Mouse (Mus musculus) hindbrain, embryonic 14.5 days (tissue): ENCODE measurements at regions not wholly inside any gene's neighbourhood (a gene's known extent, or its start where the extent isn't known, plus 50 kb on each side); places are given as distances from the start of the nearest gene placed in this dataset.

Experiments
- ATAC-seq: fragments of 200-750 bp; cut with Nextera tagmentation; 2 replicates; pipeline ENCODE4 v1.8.0; 2017; ENCODE audit warnings: moderate number of reproducible peaks, mild to moderate bottlenecking, moderate TSS enrichment, moderate library complexity; ENCODE audit not compliant: low FRiP score
- DNase-seq: peaks from one replicate; pipeline ENCODE4 v3.0.0-alpha.2; 2015; ENCODE audit warnings: low spot score
- H3K27ac ChIP-seq: fragments of 300-500 bp; sonication (generic); 2 replicates; pipeline ENCODE4 v1.5.1; 2014; ENCODE audit warnings: mild to moderate bottlenecking, moderate library complexity
- H3K27me3 ChIP-seq: fragments of 300-500 bp; sonication (generic); 2 replicates; pipeline ENCODE4 v1.6.1; 2014; ENCODE audit warnings: mild to moderate bottlenecking, low read length, mixed read lengths; ENCODE audit not compliant: control insufficient read depth, insufficient read depth
- H3K36me3 ChIP-seq: fragments of 300-500 bp; sonication (generic); replicated peaks from 2 replicates; pipeline ENCODE4 v1.6.1; 2014; ENCODE audit not compliant: control insufficient read depth, insufficient read depth
- H3K4me1 ChIP-seq: fragments of 300-500 bp; sonication (generic); replicated peaks from 2 replicates; pipeline ENCODE4 v1.6.1; 2014; ENCODE audit warnings: antibody characterized with exemption, low read length, mixed read lengths; ENCODE audit not compliant: control insufficient read depth, insufficient read depth
- H3K4me2 ChIP-seq: fragments of 300-500 bp; sonication (generic); replicated peaks from 2 replicates; pipeline ENCODE4 v1.6.1; 2014; ENCODE audit warnings: mild to moderate bottlenecking, moderate library complexity
- H3K4me3 ChIP-seq: fragments of 300-500 bp; sonication (generic); replicated peaks from 2 replicates; pipeline ENCODE4 v1.5.1; 2014; ENCODE audit warnings: mild to moderate bottlenecking, low read length
- H3K9ac ChIP-seq: fragments of 300-500 bp; sonication (generic); 2 replicates; pipeline ENCODE4 v1.6.1; 2014
- H3K9me3 ChIP-seq: fragments of 300-500 bp; sonication (generic); 2 replicates; pipeline ENCODE4 v1.6.1; 2016; ENCODE audit warnings: low read length; ENCODE audit not compliant: control insufficient read depth
- WGBS: fragments of 180-500 bp; shearing (Covaris S2); extraction: QIAGEN DNeasy Blood & Tissue Kit; methylation state at CpG from one replicate; pipeline ENCODE4 v1.1.7; 2014; 5-methylcytosine and 5-hydroxymethylcytosine counted together

- no peak for ATAC-seq
- H3K9me3 ChIP-seq, result no peaks in the 10 kb centered on the region
- H3K4me2 ChIP-seq, result no peak overlapping the region
- no peak for DNase-seq
- H3K9ac ChIP-seq, result no peak overlapping the region
- no peaks in the 10 kb centered on the region for H3K27me3 ChIP-seq
- H3K36me3 ChIP-seq, result no peaks in the 10 kb centered on the region
- WGBS, result 88% methylated on average over 2 of the region's 2 CpGs
- H3K4me1 ChIP-seq, result no peaks in the 10 kb centered on the region
- H3K27ac ChIP-seq, result no peak overlapping the region
- H3K4me3 ChIP-seq, result no peak overlapping the region
These were observed 92.7 kb upstream of the Mon1b start for GRCm38 (mm10) chr8:113542713-113543112.

- Histone ChIP-seq H3K27me3 (no peaks in the 10 kb centered on the region), H3K4me1 (no peaks in the 10 kb centered on the region), H3K4me3 (no peak overlapping the region), H3K27ac (no peak overlapping the region), H3K9ac (no peak overlapping the region), H3K4me2 (no peak overlapping the region), H3K36me3 (no peaks in the 10 kb centered on the region), H3K9me3 (no peaks in the 10 kb centered on the region)
- ATAC-seq, result no peak
- no peak for DNase-seq
- WGBS, result 81% methylated on average over 7 of the region's 7 CpGs
These were observed 86.2 kb upstream of the Mon1b start for GRCm38 (mm10) chr8:113549200-113549599.

DNA sequence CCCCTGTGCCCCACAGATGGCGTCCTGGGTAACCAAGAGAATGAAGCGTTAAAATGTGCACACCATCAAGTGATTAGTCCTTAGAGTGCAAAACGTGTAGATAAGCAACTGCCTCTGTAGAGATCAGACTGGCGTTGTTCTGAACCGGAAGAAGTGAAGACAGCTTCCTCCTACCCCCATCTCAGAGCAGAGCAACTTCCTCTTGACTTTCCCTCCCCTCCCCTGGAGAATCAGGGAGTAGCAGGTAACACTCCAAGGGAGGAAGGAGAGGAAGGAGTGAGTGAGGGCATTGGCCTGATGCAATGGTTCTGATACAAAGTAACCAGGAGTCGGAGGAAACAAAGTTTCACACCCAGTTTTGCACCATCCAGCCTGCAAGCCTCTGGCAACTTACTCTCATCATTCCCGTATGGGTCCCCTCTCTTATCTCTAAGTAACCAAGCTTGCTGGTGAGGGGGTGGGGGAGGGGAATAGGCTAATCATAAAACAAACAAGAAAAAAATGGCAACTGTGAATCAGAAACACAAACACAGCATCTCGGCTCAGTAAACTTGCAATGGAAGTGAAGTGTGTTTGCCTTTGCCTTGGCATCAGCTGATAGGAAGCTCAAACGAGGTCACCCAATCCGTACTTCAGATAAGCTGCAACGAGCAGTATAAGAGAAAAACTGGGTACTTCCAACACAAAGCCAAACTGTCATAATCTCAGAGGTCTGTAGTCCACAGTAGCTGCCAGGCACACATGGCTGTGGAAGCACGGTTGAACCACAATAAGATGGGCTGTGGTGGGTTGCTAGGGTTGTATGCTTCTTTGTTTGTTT lies 83.7 kb upstream of the Mon1b start:
- Histone ChIP-seq H3K4me3 (no peak overlapping the region), H3K4me1 (peaks cover 12% of the 10 kb centered on the region), H3K36me3 (no peaks in the 10 kb centered on the region), H3K9me3 (no peaks in the 10 kb centered on the region), H3K27ac (no peak overlapping the region), H3K27me3 (no peaks in the 10 kb centered on the region), H3K4me2 (no peak overlapping the region), H3K9ac (no peak overlapping the region)
- ATAC-seq, result no peak
- WGBS, result 78% methylated on average over 12 of the region's 12 CpGs
- DNase-seq, result no peak

DNA sequence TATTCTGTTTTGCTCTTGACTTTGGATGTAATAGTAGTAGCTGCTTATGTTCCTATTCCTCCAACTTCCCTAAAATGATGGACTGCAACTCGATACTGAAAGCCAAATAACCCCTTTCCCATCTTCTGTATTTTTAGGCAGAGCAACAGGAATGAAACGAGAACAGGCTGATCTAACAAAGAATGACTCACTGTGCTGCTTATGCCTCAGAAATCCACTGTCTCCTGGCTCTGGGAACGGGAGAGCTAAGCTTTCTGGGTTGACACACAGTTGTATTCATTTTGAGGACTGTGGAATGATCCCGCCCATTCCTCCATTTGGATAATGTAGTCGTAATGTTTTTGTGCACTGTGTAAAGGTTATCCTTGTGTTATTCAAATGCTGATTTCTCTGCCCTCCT lies 82.6 kb upstream of the Mon1b start:
- 63% methylated on average over 5 of the region's 5 CpGs for WGBS
- Histone ChIP-seq H3K9me3 (no peaks in the 10 kb centered on the region), H3K4me1 (peaks cover 12% of the 10 kb centered on the region), H3K4me3 (no peak overlapping the region), H3K9ac (no peak overlapping the region), H3K27me3 (no peaks in the 10 kb centered on the region), H3K27ac (no peak overlapping the region), H3K36me3 (no peaks in the 10 kb centered on the region), H3K4me2 (no peak overlapping the region)
- no peak for ATAC-seq
- no peak for DNase-seq

- no peak overlapping the region for H3K9ac ChIP-seq
- H3K36me3 ChIP-seq, result no peaks in the 10 kb centered on the region
- 11% methylated on average over 12 of the region's 12 CpGs for WGBS
- H3K9me3 ChIP-seq, result no peaks in the 10 kb centered on the region
- no peaks in the 10 kb centered on the region for H3K27me3 ChIP-seq
- no peak overlapping the region; the same call in 1 of the 2 replicates for H3K27ac ChIP-seq
- no peak for DNase-seq
- ATAC-seq, result no peak
- H3K4me2 ChIP-seq, result peak overlapping the region; percentile 40
- no peak overlapping the region for H3K4me3 ChIP-seq
- peaks cover 12% of the 10 kb centered on the region for H3K4me1 ChIP-seq
These were observed 80.5 kb upstream of the Mon1b start for GRCm38 (mm10) chr8:113554700-113555455.

DNA sequence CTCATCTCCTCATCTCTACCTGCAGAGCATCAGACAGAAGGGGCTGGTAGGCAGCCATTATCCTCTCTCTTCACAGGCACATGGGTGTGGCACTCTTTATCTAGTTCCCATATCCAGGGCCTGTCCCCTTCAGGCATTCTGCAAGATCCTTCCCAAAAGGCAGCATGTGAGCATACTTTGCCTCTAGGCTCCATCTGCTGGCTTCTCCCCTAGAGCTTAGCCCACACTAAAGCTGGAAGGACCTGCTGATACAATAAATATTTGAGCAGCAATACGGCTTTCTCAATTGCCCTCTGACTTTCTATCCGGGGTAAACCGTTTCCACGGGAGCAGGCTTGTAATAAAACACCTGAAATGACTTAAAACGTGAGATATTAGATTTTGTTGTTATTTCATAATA lies 78.4 kb upstream of the Mon1b start:
- H3K4me1 ChIP-seq, result peaks cover 12% of the 10 kb centered on the region
- H3K36me3 ChIP-seq, result no peaks in the 10 kb centered on the region
- no peak overlapping the region for H3K9ac ChIP-seq
- H3K4me3 ChIP-seq, result no peak overlapping the region
- DNase-seq (no peak), ATAC-seq (no peak)
- H3K27me3 ChIP-seq, result no peaks in the 10 kb centered on the region
- H3K4me2 ChIP-seq, result no peak overlapping the region
- H3K27ac ChIP-seq, result no peak overlapping the region
- no peaks in the 10 kb centered on the region for H3K9me3 ChIP-seq
- 80% methylated on average over 5 of the region's 5 CpGs for WGBS

DNA sequence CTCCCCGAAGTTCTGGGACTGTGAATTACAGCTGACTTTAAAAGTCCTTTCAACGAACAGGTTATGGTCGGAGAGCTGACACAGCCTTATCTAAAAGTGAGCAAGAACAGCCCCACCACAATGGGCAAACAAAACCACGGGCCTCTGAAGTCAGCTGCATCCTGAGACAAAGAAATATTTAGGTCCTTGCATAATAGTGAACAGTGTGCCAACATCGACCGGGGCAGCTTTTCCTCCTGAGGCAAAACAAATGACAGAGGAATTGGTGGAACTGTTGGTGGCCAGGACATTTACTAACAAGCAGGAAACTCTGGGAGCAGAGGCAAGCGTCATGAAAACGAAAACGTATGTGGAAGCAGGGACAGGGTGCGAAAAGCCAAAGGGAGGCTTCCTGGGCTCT lies 54.3 kb upstream of the Mon1b start:
- WGBS, result 57% methylated on average over 10 of the region's 10 CpGs
- Histone ChIP-seq H3K27me3 (no peaks in the 10 kb centered on the region), H3K4me2 (no peak overlapping the region), H3K36me3 (no peaks in the 10 kb centered on the region), H3K4me3 (no peak overlapping the region), H3K9me3 (no peaks in the 10 kb centered on the region), H3K27ac (no peak overlapping the region), H3K4me1 (peaks cover 8% of the 10 kb centered on the region; the same call in 1 of the 2 replicates), H3K9ac (no peak overlapping the region)
- DNase-seq (no peak), ATAC-seq (no peak)

- no peak overlapping the region for H3K9ac ChIP-seq
- no peak overlapping the region for H3K4me3 ChIP-seq
- DNase-seq (no peak), ATAC-seq (no peak)
- H3K27me3 ChIP-seq, result no peaks in the 10 kb centered on the region
- H3K4me2 ChIP-seq, result no peak overlapping the region
- no peaks in the 10 kb centered on the region for H3K36me3 ChIP-seq
- no peaks in the 10 kb centered on the region for H3K9me3 ChIP-seq
- H3K4me1 ChIP-seq, result peaks cover 8% of the 10 kb centered on the region; the same call in 1 of the 2 replicates
- WGBS, result 21% methylated on average over 12 of the region's 12 CpGs
- H3K27ac ChIP-seq, result no peak overlapping the region
These were observed 53.7 kb upstream of the Mon1b start for GRCm38 (mm10) chr8:113581704-113582103.

DNA sequence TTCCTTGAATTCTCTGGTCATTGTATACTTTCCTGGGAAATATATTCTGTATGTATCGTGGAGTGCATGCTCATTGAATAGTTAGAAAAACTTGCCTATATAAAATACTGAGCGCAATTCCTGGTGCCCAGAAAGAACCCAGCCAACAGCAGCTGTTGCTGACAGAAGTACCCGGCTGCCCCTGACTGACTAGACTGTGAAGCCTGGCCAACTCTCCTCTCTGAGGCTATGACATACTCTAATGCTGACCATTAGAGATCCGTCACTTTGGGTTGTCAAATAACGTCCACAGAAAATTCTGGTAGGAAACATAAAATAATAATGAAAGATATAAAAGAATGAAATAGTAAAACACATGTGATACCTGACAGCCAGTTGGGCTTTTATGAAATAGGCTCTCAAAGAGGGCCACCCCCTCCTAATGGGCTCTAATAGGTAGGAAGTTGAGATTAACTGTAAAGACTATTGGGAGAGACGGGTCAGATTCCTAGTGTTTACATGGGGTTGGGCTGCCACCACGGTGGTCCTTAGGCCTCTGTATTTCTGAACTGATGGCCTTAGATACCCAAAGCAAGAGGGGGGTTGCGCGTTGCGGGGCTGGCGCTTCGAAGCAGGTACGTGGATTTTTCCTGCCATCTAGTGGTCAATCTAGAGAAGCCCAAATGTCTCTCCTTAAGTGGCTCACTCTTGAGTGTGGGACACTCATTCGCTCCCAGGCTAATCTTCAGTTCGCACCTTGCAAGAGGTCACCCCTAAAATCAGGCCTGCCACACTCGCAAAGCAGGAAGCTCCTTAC lies 53.0 kb upstream of the Mon1b start:
- Histone ChIP-seq H3K4me1 (peaks cover 8% of the 10 kb centered on the region; the same call in 1 of the 2 replicates), H3K9me3 (no peaks in the 10 kb centered on the region), H3K4me2 (0 out of 2 replicates have a peak overlapping the region, but pooled peaks have one; percentile 18), H3K27ac (no peak overlapping the region), H3K9ac (no peak overlapping the region), H3K36me3 (no peaks in the 10 kb centered on the region), H3K4me3 (no peak overlapping the region), H3K27me3 (no peaks in the 10 kb centered on the region)
- WGBS, result 26% methylated on average over 16 of the region's 16 CpGs
- ATAC-seq (peak; percentile 80), DNase-seq (peak; percentile 86)
